22 mouse cellular contexts compared by ENCODE assay signal in the genomic region with DNA sequence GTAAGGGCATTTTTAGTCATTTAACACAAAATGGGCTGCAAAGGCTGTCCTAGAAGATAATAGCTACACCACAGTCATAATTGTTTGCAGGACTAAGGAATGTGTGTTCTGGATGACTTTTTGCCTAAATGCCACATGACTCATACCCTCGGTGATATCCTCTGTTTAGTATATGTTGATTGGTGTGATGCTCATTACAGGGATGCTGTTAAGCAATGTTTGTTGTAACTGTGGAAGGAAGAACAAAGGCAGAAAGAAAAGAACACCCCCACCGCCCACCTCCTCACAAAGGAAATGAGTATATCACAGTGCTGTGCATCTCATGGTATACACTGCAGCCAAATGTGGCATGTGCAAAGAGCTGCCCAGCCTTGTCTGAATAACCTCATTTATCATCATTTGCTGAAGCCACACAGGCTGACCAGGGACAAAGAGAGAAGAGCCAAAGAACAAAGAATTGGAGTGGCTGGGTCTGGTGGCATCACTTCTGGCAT.
DNase-seq lines count a peak whose midpoint lies in the region; ATAC-seq and TF ChIP-seq lines count a peak whose summit lies in the region.
"Had no signal": no experiment of that assay in that cellular context is flagged by ENCODE, and none has a peak within 500 bp of the region (broad histone marks: within the 10 kb centered on the region; RNA-seq: fewer than 3 reads in every experiment).

No protein-coding gene starts in this region.

- no peaks in the 10 kb centered on the region for H3K79me3 ChIP-seq in C2C12 (ENCODE audit: low read depth)

- no peak overlapping the region for H3K27ac ChIP-seq in hindbrain, embryonic 12.5 days
- no peak overlapping the region for H3K27ac ChIP-seq in hindbrain, embryonic 10.5 days
- no peak overlapping the region for H3K27ac ChIP-seq in kidney, embryonic 16.5 days (ENCODE audit: low read length)
- H3K27ac ChIP-seq: forebrain, embryonic 10.5 days; forebrain, embryonic 13.5 days; gastrocnemius, adult 2 months; hindbrain, embryonic 15.5 days had no signal

- H3K36me3 ChIP-seq in hindbrain, embryonic 12.5 days, result no peaks in the 10 kb centered on the region
- H3K36me3 ChIP-seq in hindbrain, embryonic 10.5 days, result no peaks in the 10 kb centered on the region
- no peaks in the 10 kb centered on the region for H3K36me3 ChIP-seq in C2C12 (ENCODE audit: control insufficient read depth, insufficient read depth)
- no peaks in the 10 kb centered on the region for H3K36me3 ChIP-seq in kidney, embryonic 16.5 days (ENCODE audit: insufficient read depth, low read length)
- H3K36me3 ChIP-seq: forebrain, embryonic 10.5 days; G1E; hindbrain, embryonic 15.5 days had no signal

- H3K4me2 ChIP-seq in hindbrain, embryonic 12.5 days (replicated peaks), result no peak overlapping the region
- H3K4me2 ChIP-seq in kidney, embryonic 16.5 days (replicated peaks; ENCODE audit: low read depth, low read length), result no peak overlapping the region
- H3K4me2 ChIP-seq: forebrain, embryonic 13.5 days; heart, embryonic 11.5 days; hindbrain, embryonic 15.5 days had no signal

- H3K4me3 ChIP-seq in hindbrain, embryonic 12.5 days, result no peak overlapping the region
- no peak overlapping the region for H3K4me3 ChIP-seq in hindbrain, embryonic 10.5 days
- H3K4me3 ChIP-seq in C2C12 (ENCODE audit: insufficient read depth, poor library complexity, severe bottlenecking), result no peak overlapping the region
- H3K4me3 ChIP-seq in kidney, embryonic 16.5 days (ENCODE audit: low read length), result no peak overlapping the region
- H3K4me3 ChIP-seq: forebrain, embryonic 10.5 days; forebrain, embryonic 13.5 days; gastrocnemius, adult 2 months; hindbrain, embryonic 15.5 days had no signal

- no peak overlapping the region for H3ac ChIP-seq in C2C12 (ENCODE audit: control insufficient read depth, insufficient read length, low read depth)

- ATAC-seq in hindbrain, embryonic 12.5 days (ENCODE audit: low FRiP score), result 0 out of 2 replicates have a peak, but pooled peaks have one; percentile 48
- ATAC-seq in kidney, embryonic 16.5 days (ENCODE audit: low FRiP score, low TSS enrichment), result no peak
- ATAC-seq: forebrain, embryonic 13.5 days; forebrain, embryonic 16.5 days; intestine, embryonic 16.5 days had no signal

- H3K4me1 ChIP-seq in hindbrain, embryonic 12.5 days, result no peaks in the 10 kb centered on the region
- H3K4me1 ChIP-seq in hindbrain, embryonic 10.5 days (replicated peaks), result no peaks in the 10 kb centered on the region
- no peaks in the 10 kb centered on the region for H3K4me1 ChIP-seq in kidney, embryonic 16.5 days (ENCODE audit: insufficient read depth, low read length)
- H3K4me1 ChIP-seq: forebrain, embryonic 10.5 days; forebrain, embryonic 13.5 days; hindbrain, embryonic 15.5 days had no signal

- no peaks in the 10 kb centered on the region for H3K9me3 ChIP-seq in hindbrain, embryonic 12.5 days (replicated peaks)
- no peaks in the 10 kb centered on the region for H3K9me3 ChIP-seq in hindbrain, embryonic 10.5 days
- no peaks in the 10 kb centered on the region for H3K9me3 ChIP-seq in kidney, embryonic 16.5 days (ENCODE audit: low read length)
- H3K9me3 ChIP-seq: forebrain, embryonic 10.5 days; forebrain, embryonic 13.5 days; G1E; hindbrain, embryonic 15.5 days had no signal

- no peak for TF ChIP-seq CTCF in C2C12 (IDR thresholded peaks at IDR 0.05; ENCODE audit: control insufficient read depth, insufficient read depth, insufficient read length)

- no peak for DNase-seq in hindbrain, embryonic 10.5 days (ENCODE audit: low spot score)
- peak; percentile 50 for DNase-seq in brain, adult 2 months (ENCODE audit: low read depth, low spot score)
- no peak for DNase-seq in spleen, adult 18-20 months
- no peak for DNase-seq in kidney, postnatal 25 days
- DNase-seq: adrenal gland, adult 8-10 months; adrenal gland, postnatal 25 days; cerebellum, adult 18-20 months; cerebellum, adult 9-10 months; cerebellum, postnatal 14 days; gastrocnemius, adult 2 months; gastrocnemius, postnatal 14 days; heart, adult 11 months had no signal

- no peak overlapping the region for H3K9ac ChIP-seq in hindbrain, embryonic 12.5 days
- no peak overlapping the region for H3K9ac ChIP-seq in kidney, embryonic 16.5 days (replicated peaks; ENCODE audit: low read length)
- H3K9ac ChIP-seq: forebrain, embryonic 13.5 days; hindbrain, embryonic 15.5 days had no signal

- no peaks in the 10 kb centered on the region for H3K27me3 ChIP-seq in hindbrain, embryonic 12.5 days
- no peaks in the 10 kb centered on the region for H3K27me3 ChIP-seq in hindbrain, embryonic 10.5 days (ENCODE audit: insufficient read depth, poor library complexity, severe bottlenecking)
- no peaks in the 10 kb centered on the region for H3K27me3 ChIP-seq in C2C12 (ENCODE audit: control insufficient read depth, insufficient read depth, insufficient read length)
- H3K27me3 ChIP-seq in kidney, embryonic 16.5 days (ENCODE audit: insufficient read depth, low read length), result no peaks in the 10 kb centered on the region
- H3K27me3 ChIP-seq: forebrain, embryonic 13.5 days; hindbrain, embryonic 15.5 days had no signal

- WGBS in hindbrain, embryonic 12.5 days, result 63% methylated on average over 2 of the region's 2 CpGs
- WGBS in hindbrain, embryonic 10.5 days, result 68% methylated on average over 2 of the region's 2 CpGs
- 71% methylated on average over 2 of the region's 2 CpGs for WGBS in kidney, embryonic 16.5 days

- no peaks in the 10 kb centered on the region for H3K79me2 ChIP-seq in C2C12 (ENCODE audit: control insufficient read depth, insufficient read depth)

TF ChIP-seq in C2C12, 6 proteins besides CTCF, POLR2A, EP300 and RAD21:
- TF ChIP-seq MYOG (IDR thresholded peaks at IDR 0.05; ENCODE audit: control insufficient read depth, extremely low read depth, insufficient read length), result no peak
- peak; percentile 86 for TF ChIP-seq CEBPB (IDR thresholded peaks at IDR 0.05; ENCODE audit: low read depth)
- peak; percentile 8 for TF ChIP-seq FOSL1 (IDR thresholded peaks at IDR 0.05; ENCODE audit: insufficient read depth, low read length, poor library complexity, severe bottlenecking)
